Mouse (Mus musculus): ENCODE data around the gene Pdpn.

Pdpn gene

DNA sequence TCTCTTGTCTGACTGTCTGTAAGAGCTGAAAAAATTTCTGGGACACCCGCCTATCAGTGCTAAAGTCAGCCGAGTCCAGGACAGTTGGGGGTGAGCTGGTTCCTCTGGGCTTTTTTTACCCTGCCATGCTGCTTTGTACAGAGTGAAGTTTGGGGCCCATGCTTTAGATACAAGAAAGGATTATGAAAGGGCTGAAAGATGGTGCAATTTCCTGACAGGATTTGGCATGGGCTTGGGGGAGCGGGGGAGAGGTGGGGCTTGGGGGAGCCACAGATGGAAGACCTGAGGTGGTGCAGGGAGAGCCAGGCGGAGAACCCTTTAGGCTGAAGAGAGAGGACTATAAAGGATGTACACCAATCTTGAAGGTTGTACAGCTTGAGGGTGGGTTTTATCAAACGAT, 60.2 kb downstream of the Pdpn start:
- DNase-seq (ENCODE audit: low spot score in 2 of 2), result no peak

DNA sequence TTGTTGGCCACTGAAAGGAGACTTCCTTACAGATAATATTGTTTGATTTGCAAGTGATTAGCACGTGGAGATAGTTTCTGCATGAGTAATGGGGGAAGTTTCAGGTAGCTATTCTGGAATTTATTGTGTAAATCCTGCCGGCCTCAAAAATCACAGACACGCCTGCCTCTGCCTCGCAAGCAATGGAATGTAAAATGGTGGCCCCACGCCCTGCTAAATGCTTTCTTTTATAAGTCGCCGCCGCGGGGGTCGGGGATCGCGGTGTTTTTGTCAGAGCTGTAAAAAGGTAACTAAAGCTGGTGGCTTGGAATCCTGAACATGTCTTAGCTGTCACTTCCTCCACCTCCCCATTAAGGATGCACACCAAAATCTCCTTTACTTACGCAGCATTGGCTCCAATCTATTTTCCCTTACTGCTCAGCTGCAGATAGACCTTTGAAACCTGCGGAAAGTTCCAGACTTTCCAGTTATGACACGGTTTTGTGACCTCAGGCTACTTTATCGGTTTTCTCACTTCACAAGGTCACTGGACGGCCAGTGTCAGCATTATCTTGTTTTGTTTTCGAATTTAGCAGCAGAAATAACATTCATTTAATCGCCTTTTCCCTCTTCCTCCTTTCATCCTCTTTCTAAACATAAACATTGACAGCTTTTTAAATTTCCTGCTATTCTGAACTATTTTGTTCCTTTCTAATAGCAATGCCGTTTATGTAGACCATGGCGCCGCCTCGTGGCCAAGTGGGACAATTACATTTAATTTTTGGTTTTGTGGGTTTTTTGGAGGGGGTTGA, 60.9 kb downstream of the Pdpn start:
- peak; percentile 48 to 59 for DNase-seq (ENCODE audit: low spot score in 2 of 2)

DNA sequence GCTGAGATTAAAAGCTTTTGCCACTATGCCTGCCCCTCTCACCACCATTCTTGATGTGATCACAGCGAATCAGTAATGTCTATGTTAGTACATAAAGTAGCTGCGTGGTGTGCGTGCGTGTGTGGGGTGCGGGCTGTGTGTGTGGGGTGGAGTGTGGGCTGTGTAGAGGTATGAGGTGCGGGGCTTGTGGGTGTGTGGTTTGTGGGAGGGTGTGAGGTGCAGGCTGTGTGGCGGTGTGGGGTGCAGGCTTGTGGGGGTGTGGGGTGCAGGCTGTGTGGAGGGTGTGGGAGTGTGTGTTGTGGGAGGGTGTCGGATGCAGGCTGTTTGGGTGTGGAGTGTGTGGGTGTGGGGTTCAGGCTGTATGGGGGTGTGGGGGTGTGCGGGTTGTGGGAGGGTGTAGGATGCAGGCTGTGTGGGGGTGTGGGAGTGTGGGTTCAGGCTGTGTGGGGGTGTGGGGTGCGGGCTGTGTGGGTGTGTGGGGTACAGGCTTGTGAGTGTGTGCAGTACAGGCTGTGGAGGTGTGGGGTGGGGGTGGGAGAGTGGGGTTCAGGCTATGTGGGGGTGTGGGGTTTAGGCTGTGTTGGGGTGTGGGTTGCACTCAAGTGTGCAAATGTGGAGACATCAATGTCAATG, 67.5 kb downstream of the Pdpn start:
- no peak for DNase-seq (ENCODE audit: low spot score in 2 of 2)

DNA sequence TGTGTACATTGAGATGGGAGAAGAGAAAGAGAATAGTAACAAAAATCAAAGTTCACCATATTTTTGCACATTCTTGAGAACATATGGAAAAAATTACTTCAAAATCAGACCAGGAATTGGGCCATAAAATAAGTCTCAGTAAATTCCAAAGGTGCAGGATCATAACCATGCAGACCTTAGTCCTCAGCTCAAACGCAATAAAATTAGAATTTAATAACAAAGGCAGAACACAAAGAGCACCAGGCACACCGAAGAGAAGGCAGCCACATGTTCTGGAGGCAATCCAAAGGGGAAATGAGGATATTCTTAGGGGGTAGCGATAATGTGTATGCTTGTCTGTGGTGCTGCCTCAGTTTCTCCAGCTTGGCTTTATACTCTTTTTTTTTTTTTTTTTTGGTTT, 68.3 kb downstream of the Pdpn start:
- DNase-seq (ENCODE audit: low spot score in 2 of 2), result no peak

DNA sequence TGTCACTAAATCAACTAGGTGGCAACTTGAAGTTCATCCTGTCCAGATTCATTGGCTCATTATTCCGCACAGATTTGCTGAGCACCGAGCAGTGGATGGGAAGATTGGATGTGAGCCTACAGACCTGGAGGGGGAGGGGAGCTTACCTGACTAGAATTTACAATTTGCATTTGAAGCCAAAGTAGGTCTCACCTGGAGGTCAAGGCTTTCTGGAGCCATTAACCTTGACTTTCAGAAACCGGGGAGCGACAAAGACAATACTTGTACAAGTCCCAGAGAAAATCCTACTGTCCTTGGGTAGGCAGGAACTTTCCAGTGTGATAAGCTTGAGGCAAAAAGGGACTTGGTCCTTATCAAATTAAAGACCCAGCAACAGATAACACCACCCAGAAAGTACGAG, 71.4 kb downstream of the Pdpn start:
- DNase-seq (ENCODE audit: low spot score in 2 of 2), result no peak

DNA sequence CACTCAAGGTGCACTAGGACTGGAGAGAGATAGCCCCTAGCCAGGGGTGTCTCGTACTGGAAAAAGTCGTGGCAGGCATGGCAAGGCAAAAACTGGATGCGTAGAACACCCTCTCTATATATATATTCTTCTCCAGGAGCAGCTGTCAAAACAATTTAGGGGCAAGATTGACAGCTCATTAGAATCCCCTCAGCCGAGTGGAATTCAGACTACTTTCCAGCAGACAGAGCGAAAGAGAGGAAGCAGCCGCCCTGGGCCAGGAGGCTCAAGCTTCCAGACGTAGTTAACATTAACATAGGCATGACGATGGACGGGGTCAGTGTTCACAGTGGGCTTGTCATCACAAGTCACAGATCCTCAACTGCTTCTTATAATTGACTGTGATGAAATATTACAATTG, 73.5 kb downstream of the Pdpn start:
- no peak for DNase-seq (ENCODE audit: low spot score in 2 of 2)

DNA sequence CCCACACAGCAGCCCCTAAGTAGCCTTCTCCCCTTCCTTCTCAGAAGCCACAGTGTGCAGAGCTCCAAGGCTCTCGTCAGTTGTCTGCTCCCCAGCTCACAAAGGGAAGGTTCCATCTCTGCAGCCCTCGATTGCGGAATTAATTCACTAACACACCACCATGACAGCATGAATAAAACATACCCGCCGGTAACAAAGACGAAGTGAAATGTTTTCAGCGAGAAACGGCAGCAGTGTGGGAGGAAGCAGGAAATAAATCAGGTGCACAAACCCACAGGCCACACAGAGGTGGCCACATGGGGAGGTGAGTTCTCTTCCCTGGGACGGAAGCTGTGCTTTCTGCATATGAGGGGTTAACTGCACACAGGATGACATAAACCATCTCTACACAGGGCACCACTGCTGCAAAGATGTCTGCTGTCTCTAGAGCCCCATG, 80.0 kb downstream of the Pdpn start:
- no peak for DNase-seq (ENCODE audit: low spot score in 2 of 2)

DNA sequence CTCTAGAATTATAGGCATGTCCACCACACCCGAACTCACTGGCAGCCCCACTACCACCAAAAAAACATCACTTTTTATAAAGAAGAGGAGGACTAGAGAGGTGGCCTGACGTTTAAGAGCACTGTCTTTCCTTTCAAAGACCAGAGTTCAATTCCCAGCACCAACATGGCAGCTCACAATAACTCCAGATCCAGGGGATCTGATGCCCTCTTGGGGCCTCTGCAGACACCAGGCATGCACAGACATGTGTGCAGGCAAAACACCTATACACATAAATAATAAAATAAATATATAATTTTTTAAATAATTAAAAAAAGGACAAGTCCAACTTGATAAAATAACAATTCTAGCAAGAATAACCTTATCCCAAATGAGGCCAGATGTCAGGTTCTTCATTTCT, 80.5 kb downstream of the Pdpn start:
- DNase-seq (ENCODE audit: low spot score in 2 of 2), result no peak
